ENCODE assay signal across 19 mouse cellular contexts in the genomic region with DNA sequence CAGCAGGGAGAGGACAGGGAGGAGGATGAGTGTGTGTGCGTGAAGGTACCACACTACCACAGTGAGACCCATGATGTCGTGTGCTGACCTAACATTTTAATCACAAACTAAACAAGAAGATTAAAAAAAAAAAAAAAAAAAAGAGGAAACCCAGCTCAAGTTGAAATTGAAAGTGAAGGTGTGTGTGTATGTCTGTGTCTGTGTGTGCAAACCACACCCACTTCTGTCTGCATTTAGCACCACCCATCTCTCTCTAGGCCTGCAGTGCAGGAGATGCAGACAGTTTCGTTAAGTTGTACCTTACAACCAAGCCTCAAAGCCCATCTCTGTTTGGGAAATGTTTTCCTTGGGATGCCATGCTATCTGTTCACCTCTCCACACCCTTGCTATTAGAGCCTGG. TPM values are rescaled to one million over a fixed set of nuclear protein-coding genes. Genes with fewer than 3 reads are reported as not detected.
DNase-seq lines count a peak whose midpoint lies in the region; ATAC-seq and TF ChIP-seq lines count a peak whose summit lies in the region.
"Had no signal": no experiment of that assay in that cellular context is flagged by ENCODE, and none has a peak within 500 bp of the region (broad histone marks: within the 10 kb centered on the region; RNA-seq: fewer than 3 reads in every experiment).

No protein-coding gene starts in this region.

- no peak overlapping the region for H3K9ac ChIP-seq in heart, embryonic 12.5 days
- H3K9ac ChIP-seq: forebrain, postnatal 0 days; limb, embryonic 13.5 days; midbrain, embryonic 13.5 days; neural tube, embryonic 12.5 days had no signal

- WGBS in forebrain, embryonic 10.5 days = 88% methylated on average over 3 of the region's 3 CpGs
- WGBS in heart, embryonic 12.5 days = 66% methylated on average over 3 of the region's 3 CpGs

- intact Hi-C loops in gastrocnemius, adult 2 months (cut with DNase I) = no loop called here

- no peak for TF ChIP-seq CTCF in gastrocnemius, adult 2 months (IDR thresholded peaks at IDR 0.05)
- TF ChIP-seq CTCF in bone marrow macrophage, adult 2 months (IDR thresholded peaks at IDR 0.05; ENCODE audit: low read depth, low read length) = no peak

- no peaks in the 10 kb centered on the region for H3K36me3 ChIP-seq in megakaryocyte, embryonic 14.5 days (replicated peaks; ENCODE audit: low read length)
- H3K36me3 ChIP-seq in forebrain, embryonic 10.5 days (replicated peaks) = no peaks in the 10 kb centered on the region
- H3K36me3 ChIP-seq in heart, embryonic 12.5 days = no peaks in the 10 kb centered on the region
- H3K36me3 ChIP-seq: heart, embryonic 10.5 days; limb, embryonic 13.5 days; midbrain, embryonic 13.5 days; neural tube, embryonic 12.5 days had no signal

- TF ChIP-seq POLR2A in bone marrow macrophage, adult 2 months (IDR thresholded peaks at IDR 0.05; ENCODE audit: borderline replicate concordance, low read depth, low read length) = no peak

- no peak overlapping the region for H3K4me2 ChIP-seq in heart, embryonic 12.5 days
- H3K4me2 ChIP-seq: limb, embryonic 13.5 days; midbrain, embryonic 13.5 days; neural tube, embryonic 12.5 days had no signal

- H3K27me3 ChIP-seq in megakaryocyte, embryonic 14.5 days (replicated peaks) = no peaks in the 10 kb centered on the region
- no peaks in the 10 kb centered on the region for H3K27me3 ChIP-seq in forebrain, embryonic 10.5 days (ENCODE audit: poor library complexity, severe bottlenecking)
- no peaks in the 10 kb centered on the region for H3K27me3 ChIP-seq in heart, embryonic 12.5 days (replicated peaks)
- H3K27me3 ChIP-seq: limb, embryonic 13.5 days; midbrain, embryonic 13.5 days; neural tube, embryonic 12.5 days had no signal

- no peak for DNase-seq in gastrocnemius, adult 2 months
- no peak for DNase-seq in gastrocnemius, postnatal 4 days (ENCODE audit: low spot score in 2 of 2)
- DNase-seq in 416B (ENCODE audit: low read depth) = peak; percentile 44
- DNase-seq in Muller cell, postnatal 12 days (ENCODE audit: inconsistent ontology term) = no peak
- DNase-seq in forebrain, embryonic 10.5 days (ENCODE audit: extremely low spot score, low spot score) = no peak
- DNase-seq: adrenal gland, postnatal 25 days; cerebellum, postnatal 14 days; forebrain, postnatal 0 days; gastrocnemius, postnatal 10 days; heart, postnatal 36 days; layer of hippocampus, adult 9-11 months; thymus, postnatal 25 days had no signal

- peak overlapping the region; percentile 28; the same call in 1 of the 2 replicates for H3K27ac ChIP-seq in gastrocnemius, adult 2 months
- H3K27ac ChIP-seq in bone marrow macrophage, adult 2 months (ENCODE audit: insufficient read depth, low read depth, low read length) = peak overlapping the region; percentile 99
- H3K27ac ChIP-seq in forebrain, embryonic 10.5 days = no peak overlapping the region
- no peak overlapping the region for H3K27ac ChIP-seq in heart, embryonic 12.5 days (ENCODE audit: poor library complexity, severe bottlenecking)
- H3K27ac ChIP-seq: heart, embryonic 10.5 days; limb, embryonic 13.5 days; midbrain, embryonic 13.5 days; neural tube, embryonic 12.5 days had no signal

- no peak for ATAC-seq in heart, embryonic 12.5 days (ENCODE audit: insufficient number of reproducible peaks, low FRiP score)
- ATAC-seq: forebrain, postnatal 0 days; midbrain, embryonic 13.5 days had no signal

- H3K4me1 ChIP-seq in bone marrow macrophage, adult 2 months (ENCODE audit: control insufficient read depth, insufficient read depth, low read length) = peaks cover 37% of the 10 kb centered on the region
- peaks cover 8% of the 10 kb centered on the region for H3K4me1 ChIP-seq in megakaryocyte, embryonic 14.5 days
- H3K4me1 ChIP-seq in forebrain, embryonic 10.5 days = no peaks in the 10 kb centered on the region
- H3K4me1 ChIP-seq in heart, embryonic 12.5 days (replicated peaks) = peaks cover 2% of the 10 kb centered on the region
- H3K4me1 ChIP-seq: limb, embryonic 13.5 days; neural tube, embryonic 12.5 days had no signal

- H3K9me3 ChIP-seq in megakaryocyte, embryonic 14.5 days = no peaks in the 10 kb centered on the region
- no peaks in the 10 kb centered on the region for H3K9me3 ChIP-seq in forebrain, embryonic 10.5 days
- no peaks in the 10 kb centered on the region for H3K9me3 ChIP-seq in heart, embryonic 12.5 days (replicated peaks)
- H3K9me3 ChIP-seq: heart, embryonic 10.5 days; limb, embryonic 13.5 days; midbrain, embryonic 13.5 days; neural tube, embryonic 12.5 days had no signal

- H3K4me3 ChIP-seq in gastrocnemius, adult 2 months = no peak overlapping the region
- peak overlapping the region; percentile 53 for H3K4me3 ChIP-seq in bone marrow macrophage, adult 2 months (ENCODE audit: insufficient read depth, low read length)
- peak overlapping the region; percentile 83 for H3K4me3 ChIP-seq in megakaryocyte, embryonic 14.5 days (replicated peaks)
- H3K4me3 ChIP-seq in forebrain, embryonic 10.5 days = no peak overlapping the region
- no peak overlapping the region for H3K4me3 ChIP-seq in heart, embryonic 12.5 days
- H3K4me3 ChIP-seq: heart, embryonic 10.5 days; limb, embryonic 13.5 days; midbrain, embryonic 13.5 days; neural tube, embryonic 12.5 days had no signal

RNA-seq across cellular contexts. Expression of gene Scel, which starts 35.9 kb away (rescaled TPM):
- total RNA-seq in gastrocnemius, adult 2 months (2021) = under 1 TPM; 0.10 to 0.20 TPM
- under 1 TPM in 1 of 2 experiments, not detected in 1; 0.10 TPM for total RNA-seq in gastrocnemius, postnatal 4 days (2021)
- polyA plus RNA-seq in bone marrow macrophage, adult 2 months (2012; ENCODE audit: insufficient read depth, insufficient read length, missing spikeins) = not detected in 2 replicates
- polyA plus RNA-seq in megakaryocyte, embryonic 14.5 days (2012; ENCODE audit: insufficient read depth, low replicate concordance) = not detected in 2 replicates
- polyA plus RNA-seq in forebrain, embryonic 10.5 days (2016; fragmentation: Nextera tagmentation; extraction: Ambion mirVana) = 0.09 and 0.20 TPM in 2 replicates
- 0.22 and 0.31 TPM in 2 replicates for polyA plus RNA-seq in heart, embryonic 12.5 days (2016; fragmentation: Nextera tagmentation; extraction: Ambion mirVana)

Comparison
In these comparisons a context has a peak if more than half of its experiments do, and no peak if none do; other contexts are left out.
1. H3K27ac ChIP-seq: peak in gastrocnemius, adult 2 months (single experiment) and bone marrow macrophage, adult 2 months (single experiment); none in forebrain, embryonic 10.5 days (single experiment) and heart, embryonic 12.5 days (single experiment).
2. H3K4me3 ChIP-seq: peak in bone marrow macrophage, adult 2 months (single experiment) and megakaryocyte, embryonic 14.5 days (single experiment); none in gastrocnemius, adult 2 months (single experiment), forebrain, embryonic 10.5 days (single experiment) and heart, embryonic 12.5 days (single experiment).